In the genomic region with DNA sequence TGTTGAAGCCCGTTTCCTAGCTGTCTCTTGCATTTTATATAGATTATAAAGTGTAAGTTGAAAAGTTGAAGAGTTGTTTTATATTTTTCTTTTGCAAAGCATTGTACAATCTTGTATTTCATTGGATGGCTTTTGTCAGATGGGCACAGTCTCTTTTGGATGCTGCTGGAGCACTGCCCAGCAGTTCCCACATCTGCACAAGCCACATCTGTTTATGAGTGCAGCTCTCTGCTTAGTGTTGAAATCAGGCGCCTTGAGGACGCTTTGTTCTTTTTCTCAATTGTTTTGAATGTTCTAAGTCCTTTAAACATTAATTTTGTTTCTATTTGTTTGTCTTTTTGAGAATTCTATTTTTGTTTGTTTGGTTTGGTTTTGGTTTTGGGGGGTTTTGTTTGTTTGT, we compare ENCODE assay signal across 13 mouse cellular contexts. TPM values are rescaled to one million over a fixed set of nuclear protein-coding genes. Genes with fewer than 3 reads are reported as not detected.
DNase-seq lines count a peak whose midpoint lies in the region; ATAC-seq and TF ChIP-seq lines count a peak whose summit lies in the region.
"Had no signal": no experiment of that assay in that cellular context is flagged by ENCODE, and none has a peak within 500 bp of the region (broad histone marks: within the 10 kb centered on the region; RNA-seq: fewer than 3 reads in every experiment).

No protein-coding gene starts in this region.

- H3K27me3 ChIP-seq in forebrain, postnatal 0 days (ENCODE audit: insufficient read depth, low read length), result no peaks in the 10 kb centered on the region
- H3K27me3 ChIP-seq in forebrain, embryonic 13.5 days, result no peaks in the 10 kb centered on the region
- no peaks in the 10 kb centered on the region for H3K27me3 ChIP-seq in limb, embryonic 15.5 days
- H3K27me3 ChIP-seq: forebrain, embryonic 12.5 days; hindbrain, embryonic 12.5 days had no signal

- ATAC-seq in forebrain, postnatal 0 days, result peak; percentile 42; the same call in 1 of the 2 replicates
- ATAC-seq in forebrain, embryonic 13.5 days, result no peak
- ATAC-seq in limb, embryonic 15.5 days (ENCODE audit: insufficient number of reproducible peaks, low FRiP score, low TSS enrichment, low read depth), result no peak

- no peak overlapping the region for H3K27ac ChIP-seq in forebrain, postnatal 0 days (ENCODE audit: low read depth, low read length)
- H3K27ac ChIP-seq in forebrain, embryonic 13.5 days, result no peak overlapping the region
- H3K27ac ChIP-seq in limb, embryonic 15.5 days, result 0 out of 2 replicates have a peak overlapping the region, but pooled peaks have one; percentile 51
- H3K27ac ChIP-seq: forebrain, embryonic 12.5 days; hindbrain, embryonic 12.5 days; kidney, postnatal 0 days; midbrain, embryonic 10.5 days had no signal

- no peaks in the 10 kb centered on the region for H3K4me1 ChIP-seq in forebrain, postnatal 0 days (ENCODE audit: insufficient read depth)
- peaks cover 12% of the 10 kb centered on the region for H3K4me1 ChIP-seq in forebrain, embryonic 13.5 days
- peaks cover 22% of the 10 kb centered on the region for H3K4me1 ChIP-seq in limb, embryonic 15.5 days

- no peaks in the 10 kb centered on the region for H3K36me3 ChIP-seq in forebrain, postnatal 0 days (ENCODE audit: insufficient read depth)
- H3K36me3 ChIP-seq in forebrain, embryonic 13.5 days (ENCODE audit: poor library complexity, severe bottlenecking), result no peaks in the 10 kb centered on the region
- H3K36me3 ChIP-seq in limb, embryonic 15.5 days, result no peaks in the 10 kb centered on the region
- H3K36me3 ChIP-seq: forebrain, embryonic 12.5 days; hindbrain, embryonic 12.5 days; midbrain, embryonic 10.5 days had no signal

- H3K9me3 ChIP-seq in forebrain, postnatal 0 days (ENCODE audit: low read length), result no peaks in the 10 kb centered on the region
- no peaks in the 10 kb centered on the region for H3K9me3 ChIP-seq in forebrain, embryonic 13.5 days (replicated peaks)
- no peaks in the 10 kb centered on the region for H3K9me3 ChIP-seq in limb, embryonic 15.5 days
- H3K9me3 ChIP-seq: forebrain, embryonic 12.5 days; hindbrain, embryonic 12.5 days; midbrain, embryonic 10.5 days had no signal

- peak; percentile 17 for DNase-seq in forebrain, postnatal 0 days
- peak; percentile 30 for DNase-seq in ovary, postnatal 36 days (ENCODE audit: low spot score)
- no peak for DNase-seq in ovary, adult 18-20 months (ENCODE audit: low spot score)
- DNase-seq in testis, postnatal 10 days (ENCODE audit: low spot score), result peak; percentile 64
- DNase-seq in cerebellum, postnatal 14 days, result no peak
- DNase-seq in thymus, postnatal 36 days, result no peak
- DNase-seq: left cerebral cortex, postnatal 4 days had no signal

- no peak for TF ChIP-seq CTCF in forebrain, postnatal 0 days (IDR thresholded peaks at IDR 0.05; ENCODE audit: low read depth)

- no peak overlapping the region for H3K4me2 ChIP-seq in forebrain, postnatal 0 days (ENCODE audit: low read depth)
- H3K4me2 ChIP-seq in forebrain, embryonic 13.5 days, result no peak overlapping the region
- no peak overlapping the region for H3K4me2 ChIP-seq in limb, embryonic 15.5 days
- H3K4me2 ChIP-seq: forebrain, embryonic 12.5 days; hindbrain, embryonic 12.5 days had no signal

- WGBS in forebrain, postnatal 0 days, result 65% methylated on average over 3 of the region's 3 CpGs
- 66% methylated on average over 3 of the region's 3 CpGs for WGBS in forebrain, embryonic 13.5 days
- 36% methylated on average over 3 of the region's 3 CpGs for WGBS in limb, embryonic 15.5 days

- H3K4me3 ChIP-seq in forebrain, postnatal 0 days (ENCODE audit: low read depth, low read length), result no peak overlapping the region
- H3K4me3 ChIP-seq in forebrain, embryonic 13.5 days, result no peak overlapping the region
- no peak overlapping the region for H3K4me3 ChIP-seq in limb, embryonic 15.5 days
- H3K4me3 ChIP-seq: forebrain, embryonic 12.5 days; hindbrain, embryonic 12.5 days; midbrain, embryonic 10.5 days had no signal

- H3K9ac ChIP-seq in forebrain, postnatal 0 days, result no peak overlapping the region
- no peak overlapping the region for H3K9ac ChIP-seq in forebrain, embryonic 13.5 days
- no peak overlapping the region for H3K9ac ChIP-seq in limb, embryonic 15.5 days
- H3K9ac ChIP-seq: forebrain, embryonic 12.5 days; hindbrain, embryonic 12.5 days had no signal

RNA-seq across cellular contexts. Expression of gene Dnm2, which starts 13.5 kb away (rescaled TPM):
- total RNA-seq in forebrain, postnatal 0 days (2014; rRNA removed), result 65.6 and 68.5 TPM in 2 replicates
- polyA plus RNA-seq in forebrain, postnatal 0 days (2015; fragmentation: Nextera tagmentation; extraction: Ambion mirVana), result 56.0 and 64.0 TPM in 2 replicates
- 71.8 and 72.4 TPM in 2 replicates for polyA plus RNA-seq in forebrain, embryonic 13.5 days (2015; fragmentation: Nextera tagmentation; extraction: Ambion mirVana)
- polyA plus RNA-seq in limb, embryonic 15.5 days (2015; fragmentation: Nextera tagmentation; extraction: Ambion mirVana), result 76.1 and 84.4 TPM in 2 replicates

RNA-seq across cellular contexts. Expression of gene Qtrt1, which starts 26.6 kb away (rescaled TPM):
- total RNA-seq in forebrain, postnatal 0 days (2014; rRNA removed), result 37.7 and 51.7 TPM in 2 replicates
- polyA plus RNA-seq in forebrain, postnatal 0 days (2015; fragmentation: Nextera tagmentation; extraction: Ambion mirVana), result 34.8 and 43.9 TPM in 2 replicates
- 46.9 and 55.9 TPM in 2 replicates for polyA plus RNA-seq in forebrain, embryonic 13.5 days (2015; fragmentation: Nextera tagmentation; extraction: Ambion mirVana)
- 42.3 and 45.0 TPM in 2 replicates for polyA plus RNA-seq in limb, embryonic 15.5 days (2015; fragmentation: Nextera tagmentation; extraction: Ambion mirVana)

Comparison
In these comparisons a context has a peak if more than half of its experiments do, and no peak if none do; other contexts are left out.
1. DNase-seq: peak in forebrain, postnatal 0 days (single experiment), ovary, postnatal 36 days (single experiment) and testis, postnatal 10 days (single experiment); none in ovary, adult 18-20 months (single experiment), cerebellum, postnatal 14 days (0 of 2) and thymus, postnatal 36 days (0 of 2).